Mouse (Mus musculus): ENCODE measurements around the gene Fahd1. TPM values are rescaled to one million over a fixed set of nuclear protein-coding genes. Genes with fewer than 3 reads are reported as not detected.

Gene Fahd1
- polyA plus RNA-seq, 1 experiment from 2014 or later: 16.6 TPM

GRCm38 (mm10) chr17:24887291-24888080 is 37.3 kb upstream of the Fahd1 start:
- H3K4me3 ChIP-seq (ENCODE audit: low read depth, low read length): peak overlapping the region; percentile 69
- DNase-seq (ENCODE audit: low spot score) (no peak), ATAC-seq (ENCODE audit: insufficient number of reproducible peaks, low FRiP score, low TSS enrichment, low read depth) (no peak)
- peaks cover 15% of the 10 kb centered on the region; the same call in 1 of the 2 replicates for H3K4me1 ChIP-seq (ENCODE audit: control insufficient read depth, insufficient read depth, low read length)
- H3K27me3 ChIP-seq (ENCODE audit: control insufficient read depth, insufficient read depth, low read length): no peaks in the 10 kb centered on the region
- H3K27ac ChIP-seq (replicated peaks; ENCODE audit: low read depth, low read length): no peak overlapping the region
- H3K4me2 ChIP-seq (ENCODE audit: low read depth, severe bottlenecking): peak overlapping the region; percentile 93
- H3K9me3 ChIP-seq (ENCODE audit: control insufficient read depth, low read length): no peaks in the 10 kb centered on the region
- WGBS: 66% methylated on average over 18 of the region's 18 CpGs
- peaks cover 19% of the 10 kb centered on the region for H3K36me3 ChIP-seq (ENCODE audit: control insufficient read depth, insufficient read depth, low read length)
- peak overlapping the region; percentile 75 for H3K9ac ChIP-seq (ENCODE audit: low read length)

- peaks cover 18% of the 10 kb centered on the region for H3K36me3 ChIP-seq (ENCODE audit: control insufficient read depth, insufficient read depth, low read length)
- DNase-seq (ENCODE audit: low spot score): no peak
- H3K27ac ChIP-seq (replicated peaks; ENCODE audit: low read depth, low read length): no peak overlapping the region
- 2% methylated on average over 18 of the region's 18 CpGs for WGBS
- no peaks in the 10 kb centered on the region for H3K9me3 ChIP-seq (ENCODE audit: control insufficient read depth, low read length)
- peak overlapping the region; percentile 69 for H3K4me3 ChIP-seq (ENCODE audit: low read depth, low read length)
- H3K4me1 ChIP-seq (ENCODE audit: control insufficient read depth, insufficient read depth, low read length): peaks cover 15% of the 10 kb centered on the region; the same call in 1 of the 2 replicates
- H3K9ac ChIP-seq (ENCODE audit: low read length): peak overlapping the region; percentile 75
- peak overlapping the region; percentile 93 for H3K4me2 ChIP-seq (ENCODE audit: low read depth, severe bottlenecking)
- no peaks in the 10 kb centered on the region for H3K27me3 ChIP-seq (ENCODE audit: control insufficient read depth, insufficient read depth, low read length)
- peak; percentile 1; the same call in 1 of the 2 replicates for ATAC-seq (ENCODE audit: insufficient number of reproducible peaks, low FRiP score, low TSS enrichment, low read depth)
These were observed 36.7 kb upstream of the Fahd1 start for GRCm38 (mm10) chr17:24886932-24887271.

- Histone ChIP-seq H3K9me3 (ENCODE audit: control insufficient read depth, low read length) (no peaks in the 10 kb centered on the region), H3K9ac (ENCODE audit: low read length) (peak within 1 kb of the TSS; percentile 75), H3K36me3 (ENCODE audit: control insufficient read depth, insufficient read depth, low read length) (peaks cover 17% of the 10 kb centered on the region), H3K4me2 (ENCODE audit: low read depth, severe bottlenecking) (peak within 1 kb of the TSS; percentile 93), H3K27me3 (ENCODE audit: control insufficient read depth, insufficient read depth, low read length) (no peaks in the 10 kb centered on the region), H3K4me1 (ENCODE audit: control insufficient read depth, insufficient read depth, low read length) (peaks cover 15% of the 10 kb centered on the region; the same call in 1 of the 2 replicates), H3K27ac (replicated peaks; ENCODE audit: low read depth, low read length) (no peak within 1 kb of the TSS), H3K4me3 (ENCODE audit: low read depth, low read length) (peak within 1 kb of the TSS; percentile 84)
- ATAC-seq (ENCODE audit: insufficient number of reproducible peaks, low FRiP score, low TSS enrichment, low read depth) (peak; percentile 96), DNase-seq (ENCODE audit: low spot score) (peak; percentile 96)
- under 1% methylated on average over 69 of the region's 69 CpGs for WGBS
These were observed 36.2 kb upstream of the Fahd1 start, which contains the start of the genes Nubp2 and Spsb3 for GRCm38 (mm10) chr17:24886134-24886931. TSS of gene Nubp2 (minus strand) at chr17:24886349. TSS of gene Spsb3 (plus strand) at chr17:24886643.

GRCm38 (mm10) chr17:24885356-24886133 is 35.4 kb upstream of the Fahd1 start:
- ATAC-seq (ENCODE audit: insufficient number of reproducible peaks, low FRiP score, low TSS enrichment, low read depth) (no peak; the same call in 1 of the 2 replicates), DNase-seq (ENCODE audit: low spot score) (no peak)
- Histone ChIP-seq H3K27ac (replicated peaks; ENCODE audit: low read depth, low read length) (no peak overlapping the region), H3K4me2 (ENCODE audit: low read depth, severe bottlenecking) (peak overlapping the region; percentile 88), H3K9me3 (ENCODE audit: control insufficient read depth, low read length) (no peaks in the 10 kb centered on the region), H3K4me3 (ENCODE audit: low read depth, low read length) (peak overlapping the region; percentile 84), H3K4me1 (ENCODE audit: control insufficient read depth, insufficient read depth, low read length) (peaks cover 15% of the 10 kb centered on the region; the same call in 1 of the 2 replicates), H3K27me3 (ENCODE audit: control insufficient read depth, insufficient read depth, low read length) (no peaks in the 10 kb centered on the region), H3K9ac (ENCODE audit: low read length) (peak overlapping the region; percentile 59), H3K36me3 (ENCODE audit: control insufficient read depth, insufficient read depth, low read length) (peaks cover 10% of the 10 kb centered on the region)
- 22% methylated on average over 22 of the region's 22 CpGs for WGBS

DNA sequence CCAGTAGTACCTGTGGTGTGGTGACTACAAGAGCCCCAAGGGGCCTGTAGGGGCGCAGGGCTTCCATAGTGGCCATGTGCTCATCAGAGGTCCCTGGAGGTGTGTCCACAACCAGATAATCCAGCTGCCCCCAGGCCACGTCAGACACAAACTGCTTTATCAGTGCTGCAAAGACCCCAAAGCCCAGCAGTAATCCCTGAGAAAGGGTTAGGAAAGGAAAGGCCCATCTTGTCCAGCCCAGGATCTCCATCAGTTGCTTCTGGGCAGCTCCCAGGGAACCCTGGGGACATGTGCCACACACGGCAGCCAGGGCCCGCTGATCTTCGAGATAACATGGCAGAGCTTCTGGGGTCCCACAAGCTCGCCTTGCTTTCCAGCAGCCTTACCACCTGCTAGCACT is 34.2 kb upstream of the Fahd1 start:
- WGBS: 86% methylated on average over 6 of the region's 6 CpGs
- Histone ChIP-seq H3K4me3 (ENCODE audit: low read depth, low read length) (no peak overlapping the region), H3K36me3 (ENCODE audit: control insufficient read depth, insufficient read depth, low read length) (peaks cover 5% of the 10 kb centered on the region; the same call in 1 of the 2 replicates), H3K9ac (ENCODE audit: low read length) (no peak overlapping the region), H3K27ac (replicated peaks; ENCODE audit: low read depth, low read length) (no peak overlapping the region), H3K4me1 (ENCODE audit: control insufficient read depth, insufficient read depth, low read length) (peaks cover 15% of the 10 kb centered on the region; the same call in 1 of the 2 replicates), H3K4me2 (ENCODE audit: low read depth, severe bottlenecking) (no peak overlapping the region; the same call in 1 of the 2 replicates), H3K9me3 (ENCODE audit: control insufficient read depth, low read length) (no peaks in the 10 kb centered on the region), H3K27me3 (ENCODE audit: control insufficient read depth, insufficient read depth, low read length) (no peaks in the 10 kb centered on the region)
- DNase-seq (ENCODE audit: low spot score) (no peak), ATAC-seq (ENCODE audit: insufficient number of reproducible peaks, low FRiP score, low TSS enrichment, low read depth) (no peak)

DNA sequence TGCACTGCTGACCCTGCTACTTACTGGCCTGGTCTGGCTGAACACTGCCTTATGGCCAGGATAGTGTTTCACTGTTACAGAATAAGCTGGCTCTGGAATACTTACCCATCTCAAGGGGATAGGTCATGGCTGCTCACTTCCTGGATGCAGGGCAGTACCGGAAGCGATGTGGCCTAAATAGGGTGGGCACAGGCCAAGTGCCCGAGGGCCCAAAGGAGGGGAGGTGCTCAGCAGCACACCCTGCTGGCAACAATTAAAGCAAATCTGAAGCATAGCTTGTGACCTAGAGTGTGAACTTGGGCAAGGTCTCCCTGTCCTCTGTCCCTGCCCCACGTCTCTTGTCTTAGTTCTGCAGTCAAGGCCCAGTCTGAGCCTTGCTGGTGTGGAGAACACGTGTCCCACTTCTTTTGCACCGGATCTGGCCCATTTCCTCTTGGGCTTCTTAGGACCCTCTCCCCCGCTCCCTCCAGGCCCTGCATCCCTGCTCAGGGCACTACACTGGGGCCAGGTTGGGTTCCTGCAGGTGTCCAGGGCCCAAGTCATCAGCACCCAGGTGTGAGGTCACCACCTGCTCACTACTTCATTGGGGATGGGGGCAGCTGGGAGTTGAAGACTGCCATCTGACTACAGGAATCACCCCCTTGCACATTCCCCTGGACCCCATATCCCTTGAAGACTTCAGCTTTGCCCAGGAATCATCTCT is 31.7 kb upstream of the Fahd1 start:
- Histone ChIP-seq H3K9me3 (ENCODE audit: control insufficient read depth, low read length) (no peaks in the 10 kb centered on the region), H3K9ac (ENCODE audit: low read length) (no peak overlapping the region), H3K27me3 (ENCODE audit: control insufficient read depth, insufficient read depth, low read length) (no peaks in the 10 kb centered on the region), H3K4me2 (ENCODE audit: low read depth, severe bottlenecking) (no peak overlapping the region), H3K4me3 (ENCODE audit: low read depth, low read length) (no peak overlapping the region), H3K4me1 (ENCODE audit: control insufficient read depth, insufficient read depth, low read length) (peaks cover 12% of the 10 kb centered on the region), H3K27ac (replicated peaks; ENCODE audit: low read depth, low read length) (no peak overlapping the region), H3K36me3 (ENCODE audit: control insufficient read depth, insufficient read depth, low read length) (peaks cover 5% of the 10 kb centered on the region; the same call in 1 of the 2 replicates)
- DNase-seq (ENCODE audit: low spot score) (peak; percentile 58), ATAC-seq (ENCODE audit: insufficient number of reproducible peaks, low FRiP score, low TSS enrichment, low read depth) (no peak)
- WGBS: 51% methylated on average over 7 of the region's 7 CpGs

DNA sequence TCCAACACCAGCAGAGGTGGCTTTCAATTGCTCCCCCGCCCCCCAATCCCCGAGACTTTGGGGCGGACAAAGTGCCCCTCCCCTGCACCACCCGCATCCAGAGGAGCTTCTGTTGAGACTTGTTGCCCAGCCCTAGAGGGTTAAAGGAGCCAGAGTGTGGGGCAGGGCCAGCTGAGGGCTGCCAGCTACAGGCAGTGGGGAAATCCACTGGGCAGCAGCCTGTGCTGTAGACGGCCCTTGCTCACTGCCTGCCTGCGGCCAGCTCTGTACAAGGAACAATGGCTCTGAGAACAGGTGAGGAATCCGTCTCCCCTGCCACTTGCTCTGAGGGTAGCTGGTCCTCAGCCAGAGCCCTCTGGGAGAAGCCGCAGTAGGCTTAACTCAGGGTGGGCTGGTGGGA is 28.4 kb upstream of the Fahd1 start:
- Histone ChIP-seq H3K27me3 (ENCODE audit: control insufficient read depth, insufficient read depth, low read length) (no peaks in the 10 kb centered on the region), H3K36me3 (ENCODE audit: control insufficient read depth, insufficient read depth, low read length) (peaks cover 5% of the 10 kb centered on the region; the same call in 1 of the 2 replicates), H3K9ac (ENCODE audit: low read length) (no peak overlapping the region), H3K4me1 (ENCODE audit: control insufficient read depth, insufficient read depth, low read length) (peaks cover 5% of the 10 kb centered on the region), H3K27ac (replicated peaks; ENCODE audit: low read depth, low read length) (no peak overlapping the region), H3K4me3 (ENCODE audit: low read depth, low read length) (no peak overlapping the region), H3K4me2 (ENCODE audit: low read depth, severe bottlenecking) (no peak overlapping the region), H3K9me3 (ENCODE audit: control insufficient read depth, low read length) (no peaks in the 10 kb centered on the region)
- no peak; the same call in 1 of the 2 replicates for ATAC-seq (ENCODE audit: insufficient number of reproducible peaks, low FRiP score, low TSS enrichment, low read depth)
- no peak for DNase-seq (ENCODE audit: low spot score)
- 78% methylated on average over 8 of the region's 8 CpGs for WGBS
